Mouse (Mus musculus) G1E (cell line): Measurements from ENCODE around the gene Nat8f5. TPM values are rescaled to one million over a fixed set of nuclear protein-coding genes. Genes with fewer than 3 reads are reported as not detected.

ENCODE experiments used
- ATAC-seq: 2 replicates; pipeline ENCODE4 v1.8.0; 2016; ENCODE audit warnings: mild to moderate bottlenecking; ENCODE audit not compliant: insufficient number of reproducible peaks, poor library complexity, low FRiP score, severe bottlenecking; ENCODE audit errors: extremely low read depth
- DNase-seq: peaks from one replicate; pipeline ENCODE4 v3.0.0; 2012; ENCODE audit warnings: low spot score
- H3K27me3 ChIP-seq: 2 replicates; pipeline ENCODE4 v1.6.1; 2012; ENCODE audit warnings: mild to moderate bottlenecking, low read length, inconsistent platforms; ENCODE audit not compliant: insufficient read depth
- H3K36me3 ChIP-seq: replicated peaks from 2 replicates; pipeline ENCODE3; 2012; ENCODE audit warnings: mild to moderate bottlenecking, inconsistent platforms
- H3K4me1 ChIP-seq: 2 replicates; pipeline ENCODE4 v1.6.1; 2012; ENCODE audit warnings: low read depth, low read length, inconsistent platforms, mixed read lengths; ENCODE audit not compliant: insufficient read depth
- H3K4me3 ChIP-seq: 2 replicates; pipeline ENCODE4 v1.5.1; 2012; ENCODE audit warnings: low read depth, mild to moderate bottlenecking, inconsistent platforms, low read length, moderate library complexity, mixed read lengths
- H3K9me3 ChIP-seq: replicated peaks from 2 replicates; pipeline ENCODE4 v1.6.1; 2012; ENCODE audit warnings: inconsistent platforms
- CTCF ChIP-seq: IDR thresholded peaks from 2 replicates; pipeline ENCODE4 v1.5.1; 2012; ENCODE audit warnings: low read depth, low read length, inconsistent platforms, mixed read lengths
- GATA1 ChIP-seq: IDR thresholded peaks from 2 replicates; pipeline ENCODE4 v1.6.1; 2012; ENCODE audit warnings: borderline replicate concordance, low read length, inconsistent platforms, mixed read lengths
- GATA2 ChIP-seq: IDR thresholded peaks from 2 replicates; pipeline ENCODE4 v1.6.1; 2012; ENCODE audit warnings: low read depth, low read length, inconsistent platforms, borderline replicate concordance
- POLR2AphosphoS5 ChIP-seq: IDR thresholded peaks from 2 replicates; pipeline ENCODE4 v1.6.1; 2012; ENCODE audit warnings: low read depth, low read length, inconsistent platforms; ENCODE audit not compliant: insufficient replicate concordance
- TAL1 ChIP-seq: conservative IDR thresholded peaks from 2 replicates; pipeline ENCODE4 v1.6.1; 2012; ENCODE audit warnings: low read depth, low read length, inconsistent platforms, mixed read lengths
- polyA plus RNA-seq: library from polyadenylated mRNA; stranded (reverse); fragments of >175 nt; gene quantifications from 2 replicates; pipeline ENCODE4 v1.2.3, GENCODE M21; 2012
- total RNA-seq, 2 experiments: library from RNA; stranded (forward) in 1 of 2; stranded (reverse) in 1 of 2; fragments of 200-1000 nt in 1 of 2; fragments of >200 nt in 1 of 2; fragmentation: Nextera tagmentation in 1 of 2; gene quantifications; 2 replicates each; pipeline ENCODE4 v1.2.3; 2014 to 2017

Gene Nat8f5
- total and polyA plus RNA-seq, 3 experiments, result not detected

GRCm38 (mm10) chr6:85831796-85832321 is 11.1 kb upstream of the Nat8f5 start, which contains the start of gene Nat8:
Gene Nat8, minus strand, starts transcription at chr6:85832082.
- H3K27me3 ChIP-seq, result no peaks in the 10 kb centered on the region
- no peak for DNase-seq
- TF ChIP-seq TAL1, result no peak
- no peak for TF ChIP-seq GATA1
- no peak for TF ChIP-seq GATA2
- TF ChIP-seq CTCF, result no peak
- TF ChIP-seq POLR2AphosphoS5, result no peak
- H3K9me3 ChIP-seq, result no peaks in the 10 kb centered on the region
- H3K4me3 ChIP-seq, result no peak within 1 kb of the TSS
- H3K36me3 ChIP-seq, result no peaks in the 10 kb centered on the region
- H3K4me1 ChIP-seq, result no peaks in the 10 kb centered on the region
- no peak for ATAC-seq

- H3K4me3 ChIP-seq, result no peak overlapping the region
- DNase-seq (no peak), ATAC-seq (no peak)
- TF ChIP-seq GATA2, result no peak
- no peak for TF ChIP-seq CTCF
- H3K27me3 ChIP-seq, result no peaks in the 10 kb centered on the region
- H3K36me3 ChIP-seq, result no peaks in the 10 kb centered on the region
- no peaks in the 10 kb centered on the region for H3K4me1 ChIP-seq
- no peaks in the 10 kb centered on the region for H3K9me3 ChIP-seq
Measured at GRCm38 (mm10) chr6:85829462-85829861, 8.7 kb upstream of the Nat8f5 start.

- no peak for ATAC-seq
- TF ChIP-seq GATA2, result no peak
- no peak for TF ChIP-seq TAL1
- no peak for TF ChIP-seq CTCF
Measured at GRCm38 (mm10) chr6:85825886-85826285, 5.1 kb upstream of the Nat8f5 start.

GRCm38 (mm10) chr6:85823382-85824090 is 2.8 kb upstream of the Nat8f5 start:
- no peaks in the 10 kb centered on the region for H3K9me3 ChIP-seq
- no peaks in the 10 kb centered on the region for H3K4me1 ChIP-seq
- no peaks in the 10 kb centered on the region for H3K36me3 ChIP-seq
- DNase-seq (no peak), ATAC-seq (no peak)
- H3K4me3 ChIP-seq, result no peak overlapping the region
- TF ChIP-seq CTCF, result no peak
- no peak for TF ChIP-seq TAL1
- no peak for TF ChIP-seq GATA2
- peaks cover 3% of the 10 kb centered on the region; the same call in 1 of the 2 replicates for H3K27me3 ChIP-seq

More at GRCm38 (mm10) chr6:85825886-85826285, 5.1 kb upstream of the Nat8f5 start:
- no peaks in the 10 kb centered on the region for H3K4me1 ChIP-seq
- DNase-seq, result no peak
- H3K9me3 ChIP-seq, result no peaks in the 10 kb centered on the region
- no peak overlapping the region for H3K4me3 ChIP-seq
- H3K27me3 ChIP-seq, result peaks cover 3% of the 10 kb centered on the region; the same call in 1 of the 2 replicates
- no peaks in the 10 kb centered on the region for H3K36me3 ChIP-seq

GRCm38 (mm10) chr6:85822286-85822685 is 1.5 kb upstream of the Nat8f5 start:
- DNase-seq, result no peak

GRCm38 (mm10) chr6:85818338-85818737 is 2.4 kb downstream of the Nat8f5 start:
- H3K36me3 ChIP-seq, result no peaks in the 10 kb centered on the region
- H3K4me3 ChIP-seq, result no peak overlapping the region
- TF ChIP-seq GATA1, result no peak
- TF ChIP-seq CTCF, result no peak
- TF ChIP-seq POLR2AphosphoS5, result no peak
- no peak for TF ChIP-seq TAL1
- TF ChIP-seq GATA2, result no peak
- H3K4me1 ChIP-seq, result no peaks in the 10 kb centered on the region
- DNase-seq (no peak), ATAC-seq (no peak)
- H3K9me3 ChIP-seq, result no peaks in the 10 kb centered on the region
- no peaks in the 10 kb centered on the region for H3K27me3 ChIP-seq

More at GRCm38 (mm10) chr6:85822286-85822685, 1.5 kb upstream of the Nat8f5 start:
- H3K9me3 ChIP-seq, result no peaks in the 10 kb centered on the region
- no peaks in the 10 kb centered on the region for H3K36me3 ChIP-seq
- H3K4me1 ChIP-seq, result no peaks in the 10 kb centered on the region
- H3K4me3 ChIP-seq, result no peak overlapping the region
- TF ChIP-seq GATA1 (no peak), TAL1 (no peak), POLR2AphosphoS5 (no peak), CTCF (no peak), GATA2 (no peak)
- ATAC-seq, result no peak
- H3K27me3 ChIP-seq, result peaks cover 3% of the 10 kb centered on the region; the same call in 1 of the 2 replicates
